Mouse (Mus musculus): Measurements from ENCODE around the gene Rbpj.

The Rbpj gene

GRCm38 (mm10) chr5:53469098-53469776, 3.3 kb downstream of the Rbpj start:
- DNase-seq (ENCODE audit: low read depth, low spot score), result no peak

GRCm38 (mm10) chr5:53469777-53470131, 3.8 kb downstream of the Rbpj start:
- no peak for DNase-seq (ENCODE audit: low read depth, low spot score)

- no peak for DNase-seq (ENCODE audit: low read depth, low spot score)
Measured at GRCm38 (mm10) chr5:53470141-53471079, 4.5 kb downstream of the Rbpj start.

- no peak for DNase-seq (ENCODE audit: low read depth, low spot score)
Measured at GRCm38 (mm10) chr5:53472485-53472884, 6.5 kb downstream of the Rbpj start.

GRCm38 (mm10) chr5:53479161-53479560, 13.2 kb downstream of the Rbpj start:
- DNase-seq (ENCODE audit: low read depth, low spot score), result no peak

GRCm38 (mm10) chr5:53479891-53480290, 13.9 kb downstream of the Rbpj start:
- DNase-seq (ENCODE audit: low read depth, low spot score), result no peak

- no peak for DNase-seq (ENCODE audit: low read depth, low spot score)
Measured at GRCm38 (mm10) chr5:53481021-53481420, 15.1 kb downstream of the Rbpj start.

GRCm38 (mm10) chr5:53485069-53485628, 19.2 kb downstream of the Rbpj start:
- no peak for DNase-seq (ENCODE audit: low read depth, low spot score)

- no peak for DNase-seq (ENCODE audit: low read depth, low spot score)
Measured at GRCm38 (mm10) chr5:53485934-53486475, 20.1 kb downstream of the Rbpj start.

- DNase-seq (ENCODE audit: low read depth, low spot score), result no peak
Measured at GRCm38 (mm10) chr5:53486966-53487592, 21.1 kb downstream of the Rbpj start.

- no peak for DNase-seq (ENCODE audit: low read depth, low spot score)
Measured at GRCm38 (mm10) chr5:53490697-53491099, 24.7 kb downstream of the Rbpj start.

- DNase-seq (ENCODE audit: low read depth, low spot score), result no peak
Measured at GRCm38 (mm10) chr5:53493756-53494155, 27.8 kb downstream of the Rbpj start.

GRCm38 (mm10) chr5:53494536-53495159, 28.7 kb downstream of the Rbpj start:
- no peak for DNase-seq (ENCODE audit: low read depth, low spot score)

GRCm38 (mm10) chr5:53496846-53497549, 31.0 kb downstream of the Rbpj start:
- no peak for DNase-seq (ENCODE audit: low read depth, low spot score)

GRCm38 (mm10) chr5:53499571-53499970, 33.6 kb downstream of the Rbpj start:
- no peak for DNase-seq (ENCODE audit: low read depth, low spot score)

GRCm38 (mm10) chr5:53500509-53501145, 34.7 kb downstream of the Rbpj start:
- no peak for DNase-seq (ENCODE audit: low read depth, low spot score)

GRCm38 (mm10) chr5:53503261-53503660, 37.3 kb downstream of the Rbpj start:
- DNase-seq (ENCODE audit: low read depth, low spot score), result no peak

- DNase-seq (ENCODE audit: low read depth, low spot score), result no peak
Measured at GRCm38 (mm10) chr5:53505751-53506150, 39.8 kb downstream of the Rbpj start.

- DNase-seq (ENCODE audit: low read depth, low spot score), result no peak
Measured at GRCm38 (mm10) chr5:53507371-53507770, 41.4 kb downstream of the Rbpj start.

GRCm38 (mm10) chr5:53509465-53509864, 43.5 kb downstream of the Rbpj start:
- no peak for DNase-seq (ENCODE audit: low read depth, low spot score)

Measured in retina, adult 2 months (tissue).